Mouse (Mus musculus) CD4-positive, CD25-positive, alpha-beta regulatory T cell (primary cell): ENCODE results near the gene Amd1. TPM values are rescaled to one million over a fixed set of nuclear protein-coding genes. Genes with fewer than 3 reads are reported as not detected.

Source experiments
- polyA plus RNA-seq: library from polyadenylated mRNA; unstranded; fragments of 100-300 nt; shearing (Covaris generic); gene quantifications from one replicate; pipeline ENCODE4 v1.2.1, GENCODE M21; 2017

Amd1 gene
- polyA plus RNA-seq, result 70.0 TPM

DNA sequence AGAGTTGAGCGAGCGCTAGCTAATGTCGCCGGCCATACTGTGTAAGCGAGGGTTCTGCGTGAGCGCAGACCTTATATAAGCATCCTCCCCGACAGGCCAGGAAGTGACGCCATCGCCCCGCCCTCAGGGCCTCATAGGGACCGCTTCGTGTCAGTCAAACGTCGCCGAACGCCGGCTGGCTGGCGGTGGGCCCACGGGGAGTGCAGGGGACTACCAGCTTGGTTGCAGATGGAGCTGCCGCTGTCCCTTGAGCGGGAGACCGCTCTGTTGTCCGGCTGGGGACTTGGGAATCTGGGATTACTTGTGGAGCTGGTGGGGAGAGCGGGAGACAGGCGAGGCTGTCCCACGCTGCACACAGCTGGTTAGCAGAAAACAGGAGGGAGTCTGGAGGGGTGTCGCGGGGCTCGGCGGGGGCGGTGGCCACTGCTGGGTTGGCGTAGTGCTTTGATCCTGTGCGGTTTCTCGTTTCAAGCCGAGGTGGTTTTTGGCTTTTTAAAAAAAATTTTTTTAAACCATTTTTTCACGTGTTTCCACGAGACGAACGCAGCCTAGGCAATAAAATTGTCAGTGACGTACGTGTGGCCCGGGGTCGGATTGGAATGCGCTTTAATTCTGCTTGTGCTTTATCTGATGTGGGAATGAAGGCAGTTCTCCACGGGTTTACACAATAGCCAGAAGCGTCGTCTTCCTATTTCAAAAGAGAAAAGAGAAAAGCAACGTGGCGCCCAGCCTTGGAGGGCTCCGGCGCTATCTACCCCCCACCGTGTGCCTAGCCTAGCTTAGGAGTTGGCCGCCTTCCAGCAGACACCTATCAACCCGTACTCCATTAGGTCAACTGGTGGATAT lies at the start of gene Amd1:
Amd1 (minus strand) TSS at position 47 of the 846 bp plus-strand sequence.

DNA sequence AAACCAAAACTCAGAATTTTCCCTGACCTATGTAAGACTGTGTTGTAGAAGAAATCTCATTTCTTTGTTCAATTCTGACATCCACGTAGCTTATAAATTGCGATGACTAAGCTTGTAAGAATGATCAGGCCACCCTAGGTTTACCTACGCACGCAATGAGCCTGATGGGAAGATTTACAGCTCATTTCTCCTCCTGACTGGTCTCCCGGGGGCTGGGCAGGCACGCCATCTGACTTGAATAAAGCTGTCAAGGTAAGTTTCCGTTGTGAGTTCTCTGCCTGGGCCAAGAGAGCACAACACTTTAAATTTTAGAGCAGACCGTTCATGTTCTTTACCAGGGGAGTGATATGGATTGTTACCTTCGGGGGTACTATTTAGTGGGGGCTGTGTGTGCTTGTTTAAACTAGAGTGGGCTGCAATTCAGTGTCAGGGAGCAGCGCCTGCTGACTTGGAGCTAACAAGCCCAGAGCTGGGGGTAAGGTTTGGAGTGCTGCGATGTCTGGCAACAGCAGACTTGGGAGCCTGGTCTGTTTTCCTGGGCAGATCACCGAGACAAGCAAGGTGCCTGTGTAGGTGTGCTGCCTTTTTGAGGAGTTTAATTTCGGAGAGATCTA lies 37.5 kb upstream of the Amd1 start, which contains the start of gene Cdk19:
Cdk19 (plus strand) TSS at position 214 of the 614 bp plus-strand sequence.

DNA sequence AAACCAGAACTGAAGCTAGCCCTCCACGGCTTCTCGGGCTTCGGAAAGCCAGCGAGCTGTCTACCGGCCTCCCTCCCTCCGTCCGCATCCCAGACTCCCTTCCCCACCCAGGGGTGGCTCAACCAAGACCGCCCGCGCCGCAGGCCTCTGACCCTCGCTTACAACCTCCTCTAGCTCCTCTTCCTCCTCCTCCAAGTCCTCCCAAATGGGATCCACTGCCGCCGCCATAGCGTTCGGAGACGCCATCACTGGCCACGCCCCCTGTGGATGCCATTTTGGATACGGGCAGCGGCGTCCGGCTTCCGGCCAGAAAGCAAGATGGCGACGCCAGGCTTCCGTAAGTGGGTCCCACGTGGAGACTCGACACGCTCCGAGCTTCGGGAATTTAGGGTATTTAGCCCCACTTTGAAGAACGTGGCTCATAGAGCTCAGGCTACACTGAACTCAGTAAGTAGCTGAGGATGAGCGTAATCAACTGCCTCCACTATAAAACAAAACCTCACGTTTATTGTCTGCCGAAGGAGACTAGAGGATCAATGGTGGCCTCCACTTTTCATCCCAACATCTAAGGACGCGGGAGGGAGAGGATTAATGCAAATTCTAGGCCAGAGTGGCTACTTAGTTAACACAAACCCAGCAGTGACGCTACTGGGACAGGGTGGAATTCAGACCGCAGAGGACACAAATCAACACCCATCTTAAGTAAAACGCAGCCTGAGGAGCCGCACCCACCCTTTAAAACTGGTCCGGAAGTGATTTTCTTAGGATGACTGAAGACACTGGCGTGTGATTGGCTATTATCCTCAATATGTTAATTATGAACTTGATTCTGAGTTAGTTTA lies 44.4 kb downstream of the Amd1 start, which contains the start of gene Gtf3c6:
Gtf3c6 (minus strand) TSS at position 695 of the 842 bp plus-strand sequence.

DNA sequence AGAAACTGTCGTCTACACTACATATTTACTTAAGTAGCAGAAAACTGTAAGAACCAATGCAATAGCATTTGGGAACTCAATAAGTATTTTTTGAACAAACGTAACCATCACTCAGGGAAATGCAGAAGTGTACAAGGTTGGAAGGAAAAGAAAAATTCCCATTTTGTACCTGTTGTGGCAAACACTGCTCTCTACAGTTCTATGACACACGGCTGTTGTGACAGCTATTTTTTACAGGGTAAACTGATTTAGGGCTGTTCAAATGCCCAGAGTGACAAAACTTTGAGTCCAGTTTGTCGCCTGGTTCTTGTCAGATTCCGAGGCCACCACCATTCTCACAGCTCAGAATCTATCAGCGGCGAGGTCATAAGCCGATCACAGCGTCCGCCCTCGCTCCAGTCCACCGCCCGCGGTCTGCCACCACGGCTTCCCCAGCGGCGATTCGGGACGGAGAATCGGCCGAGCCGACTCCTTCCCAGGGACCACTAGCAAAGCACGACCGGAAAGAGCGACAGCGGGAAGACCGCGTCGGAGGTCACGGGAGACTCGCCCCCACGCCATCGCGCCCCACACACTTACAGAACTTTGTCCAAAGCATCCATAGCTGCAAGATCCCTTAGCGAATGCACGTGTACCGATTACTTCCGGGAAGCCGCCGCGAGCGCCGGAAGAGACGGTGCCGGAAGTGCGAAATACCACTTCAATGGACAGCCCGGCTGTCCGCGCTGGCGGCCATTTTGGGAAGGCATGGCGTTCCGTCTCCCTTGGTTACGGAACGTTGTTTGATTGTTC lies 55.4 kb downstream of the Amd1 start, which contains the start of gene Rpf2:
Rpf2 (minus strand) TSS at position 663 of the 792 bp plus-strand sequence.

Other genes starting within 250 kb of the Amd1 start
- 1.0 TPM for gene Slc16a10, start 159.9 kb downstream of the Amd1 start, polyA plus RNA-seq
- 64.4 TPM for gene Rpf2, start 55.1 kb downstream of the Amd1 start, polyA plus RNA-seq
- 88.1 TPM for gene Gtf3c6, start 44.1 kb downstream of the Amd1 start, polyA plus RNA-seq
- gene Cdk19, start 37.4 kb upstream of the Amd1 start, polyA plus RNA-seq, result 65.0 TPM